8 mouse cellular contexts compared by ENCODE assay signal in the genomic region with DNA sequence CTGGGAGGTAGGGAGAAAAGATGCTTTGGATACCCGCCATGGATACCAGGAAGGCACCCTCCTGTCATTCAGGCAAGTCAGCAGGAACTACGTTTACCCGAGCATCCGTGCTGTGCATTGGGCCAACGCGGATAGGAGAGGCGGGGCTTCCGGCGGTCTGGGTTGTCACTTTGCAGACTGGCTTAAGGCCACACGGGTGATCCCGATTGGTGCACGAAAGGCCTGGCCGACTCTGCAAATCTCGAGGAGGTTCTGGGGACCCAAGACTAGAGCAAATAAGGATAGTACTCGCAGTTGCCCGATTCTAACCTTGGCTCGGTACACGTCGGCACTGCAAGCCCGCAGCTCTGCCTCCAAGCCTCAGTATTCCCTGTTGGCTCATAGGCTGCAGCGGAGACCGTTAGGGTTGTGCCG. TPM values are rescaled to one million over a fixed set of nuclear protein-coding genes. Genes with fewer than 3 reads are reported as not detected.
DNase-seq lines count a peak whose midpoint lies in the region; ATAC-seq and TF ChIP-seq lines count a peak whose summit lies in the region.

TSS of gene Zfp324 (plus strand) at position 161 of the 414 bp plus-strand sequence.

- in situ Hi-C loops in CH12.LX (cut with MboI; ENCODE audit: low pct_ligation_motif_present, low pct_unique_long_range_greater_than_20kb, low sequenced_read_pairs), result no loop called here

- H3K4me2 ChIP-seq in CH12.LX (ENCODE audit: insufficient read depth, low read depth, poor library complexity, severe bottlenecking), result peak within 1 kb of the TSS; percentile 90
- peak within 1 kb of the TSS; percentile 94 for H3K4me2 ChIP-seq in heart, embryonic 13.5 days
- H3K4me2 ChIP-seq in liver, embryonic 12.5 days, result peak within 1 kb of the TSS; percentile 94
- peak within 1 kb of the TSS; percentile 76 for H3K4me2 ChIP-seq in stomach, embryonic 14.5 days (replicated peaks; ENCODE audit: low read depth, low read length)

- no peak for TF ChIP-seq RAD21 in CH12.LX (IDR thresholded peaks at IDR 0.05; ENCODE audit: low read depth, low read length)

- no peaks in the 10 kb centered on the region for H3K27me3 ChIP-seq in CH12.LX (replicated peaks)
- no peaks in the 10 kb centered on the region for H3K27me3 ChIP-seq in heart, embryonic 13.5 days (replicated peaks)
- no peaks in the 10 kb centered on the region for H3K27me3 ChIP-seq in liver, embryonic 12.5 days (replicated peaks)
- H3K27me3 ChIP-seq in stomach, embryonic 14.5 days (ENCODE audit: control insufficient read depth, insufficient read depth, low read length), result no peaks in the 10 kb centered on the region

- no peaks in the 10 kb centered on the region for H3K9me3 ChIP-seq in CH12.LX (replicated peaks; ENCODE audit: low read length)
- H3K9me3 ChIP-seq in heart, embryonic 13.5 days, result no peaks in the 10 kb centered on the region
- H3K9me3 ChIP-seq in liver, embryonic 12.5 days (replicated peaks), result no peaks in the 10 kb centered on the region
- no peaks in the 10 kb centered on the region for H3K9me3 ChIP-seq in stomach, embryonic 14.5 days (ENCODE audit: control insufficient read depth, low read depth, low read length)

- peaks cover 5% of the 10 kb centered on the region; the same call in 1 of the 2 replicates for H3K79me2 ChIP-seq in CH12.LX (replicated peaks; ENCODE audit: control insufficient read depth, extremely low read depth, insufficient read depth, poor library complexity, severe bottlenecking)

- TF ChIP-seq EP300 in CH12.LX (IDR thresholded peaks at IDR 0.05; ENCODE audit: low read length), result no peak

- H3K9ac ChIP-seq in CH12.LX (ENCODE audit: insufficient read depth, low read depth), result peak within 1 kb of the TSS; percentile 94
- H3K9ac ChIP-seq in heart, embryonic 13.5 days, result peak within 1 kb of the TSS; percentile 98
- peak within 1 kb of the TSS; percentile 83 for H3K9ac ChIP-seq in liver, embryonic 12.5 days
- peak within 1 kb of the TSS; percentile 82 for H3K9ac ChIP-seq in stomach, embryonic 14.5 days (replicated peaks; ENCODE audit: low read depth, low read length)

- peak within 1 kb of the TSS; percentile 93 to 97 (median 94) for H3K4me3 ChIP-seq in CH12.LX (replicated peaks in 1 of 3; ENCODE audit: low read depth in 2 of 3, low read length in 2 of 3, poor library complexity in 1 of 3)
- H3K4me3 ChIP-seq in heart, embryonic 13.5 days, result peak within 1 kb of the TSS; percentile 94
- peak within 1 kb of the TSS; percentile 81 for H3K4me3 ChIP-seq in liver, embryonic 12.5 days
- H3K4me3 ChIP-seq in stomach, embryonic 14.5 days (ENCODE audit: low read depth, low read length), result peak within 1 kb of the TSS; percentile 85

- no peak for TF ChIP-seq CTCF in CH12.LX (conservative IDR thresholded peaks at IDR 0.05 in 1 of 2, IDR thresholded peaks at IDR 0.05 in 1 of 2; ENCODE audit: low read depth in 2 of 2, low read length in 2 of 2)

- peak; percentile 79 for TF ChIP-seq POLR2A in CH12.LX (IDR thresholded peaks at IDR 0.05; ENCODE audit: low read depth, low read length)

- peak; percentile 80 for ATAC-seq in heart, embryonic 13.5 days (ENCODE audit: extremely low read depth, insufficient number of reproducible peaks, low FRiP score, low TSS enrichment)
- ATAC-seq in liver, embryonic 12.5 days, result peak; percentile 93
- peak; percentile 93 for ATAC-seq in stomach, embryonic 14.5 days (ENCODE audit: insufficient number of reproducible peaks, insufficient read depth, low FRiP score, low read depth)

- H3K27ac ChIP-seq in CH12.LX (ENCODE audit: insufficient read depth, low read depth), result peak within 1 kb of the TSS; percentile 69
- H3K27ac ChIP-seq in heart, embryonic 13.5 days (replicated peaks), result peak within 1 kb of the TSS; percentile 91
- H3K27ac ChIP-seq in liver, embryonic 12.5 days, result peak within 1 kb of the TSS; percentile 92
- H3K27ac ChIP-seq in stomach, embryonic 14.5 days (ENCODE audit: low read length), result peak within 1 kb of the TSS; percentile 76

- WGBS in heart, embryonic 13.5 days, result under 1% methylated on average over 23 of the region's 23 CpGs
- 1% methylated on average over 23 of the region's 23 CpGs for WGBS in liver, embryonic 12.5 days (ENCODE audit: insufficient replicate concordance)
- under 1% methylated on average over 23 of the region's 23 CpGs for WGBS in stomach, embryonic 14.5 days

- dilution Hi-C loops in CH12.LX (cut with MboI; ENCODE audit: extremely low pct_ligation_motif_present, extremely low pct_unique_long_range_greater_than_20kb, low sequenced_read_pairs), result no loop called here

- DNase-seq in CH12.LX (ENCODE audit: extremely low read depth), result peak; percentile 93
- peak; percentile 77 for DNase-seq in c-Kit-positive CD71-negative TER-119-negative erythroid progenitor cells, embryonic 14.5 days (ENCODE audit: low read depth)
- DNase-seq in fibroblast of lung, adult 2 months (ENCODE audit: low read depth), result peak; percentile 81
- peak; percentile 94 for DNase-seq in kidney, postnatal 10 days
- DNase-seq in naive thymus-derived CD4-positive, alpha-beta T cell, adult 2 months (ENCODE audit: low read depth), result peak; percentile 89

- peaks cover 0 to 35% of the 10 kb centered on the region in 2 experiments; a peak in 2 of 4 replicates for H3K4me1 ChIP-seq in CH12.LX (ENCODE audit: control insufficient read depth in 1 of 2, insufficient read depth in 2 of 2)
- peaks cover 23% of the 10 kb centered on the region for H3K4me1 ChIP-seq in heart, embryonic 13.5 days
- peaks cover 48% of the 10 kb centered on the region for H3K4me1 ChIP-seq in liver, embryonic 12.5 days
- H3K4me1 ChIP-seq in stomach, embryonic 14.5 days (ENCODE audit: control insufficient read depth, insufficient read depth, low read length), result peaks cover 14% of the 10 kb centered on the region; the same call in 1 of the 2 replicates

- peaks cover 17 to 23% of the 10 kb centered on the region in 2 experiments for H3K36me3 ChIP-seq in CH12.LX (replicated peaks in 1 of 2; ENCODE audit: control insufficient read depth in 1 of 2, insufficient read depth in 1 of 2, low read length in 1 of 2)
- peaks cover 23% of the 10 kb centered on the region for H3K36me3 ChIP-seq in heart, embryonic 13.5 days
- peaks cover 21% of the 10 kb centered on the region for H3K36me3 ChIP-seq in liver, embryonic 12.5 days
- peaks cover 12% of the 10 kb centered on the region for H3K36me3 ChIP-seq in stomach, embryonic 14.5 days (ENCODE audit: control insufficient read depth, insufficient read depth, low read length)

TF ChIP-seq in CH12.LX, 34 proteins besides CTCF, POLR2A, EP300 and RAD21:
- peak; percentile 54; the same call in 1 of the 2 replicates for TF ChIP-seq NELFE (IDR thresholded peaks at IDR 0.05; ENCODE audit: low read depth, low read length)
- peak; percentile 84 for TF ChIP-seq ELF1 (IDR thresholded peaks at IDR 0.05; ENCODE audit: low read depth, low read length)
- TF ChIP-seq TBP (conservative IDR thresholded peaks at IDR 0.05; ENCODE audit: low read depth, low read length), result peak; percentile 67; the same call in 1 of the 2 replicates
- 0 out of 2 replicates have a peak, but pooled peaks have one; percentile 45 for TF ChIP-seq TCF12 (IDR thresholded peaks at IDR 0.05; ENCODE audit: low read depth, low read length)
- no peak for TF ChIP-seq BHLHE40 (IDR thresholded peaks at IDR 0.05; ENCODE audit: low read depth, low read length)
- no peak for TF ChIP-seq CHD1 (IDR thresholded peaks at IDR 0.05; ENCODE audit: low read depth, low read length)
- TF ChIP-seq HCFC1 (IDR thresholded peaks at IDR 0.05; ENCODE audit: low read depth, low read length), result peak; percentile 71
- TF ChIP-seq ZC3H11A (IDR thresholded peaks at IDR 0.05; ENCODE audit: low read depth, low read length), result no peak
- no peak for TF ChIP-seq ZKSCAN1 (IDR thresholded peaks at IDR 0.05; ENCODE audit: borderline replicate concordance, low read depth, low read length)
- TF ChIP-seq CHD2 (IDR thresholded peaks at IDR 0.05; ENCODE audit: low read length), result peak; percentile 42; the same call in 1 of the 2 replicates

RNA-seq across cellular contexts. Expression of gene Zfp324, which starts in this region (rescaled TPM):
- total RNA-seq in CH12.LX (2012; rRNA removed) (6.4 and 8.7 TPM in 2 replicates), CH12.LX (2014; rRNA removed) (6.3 and 7.3 TPM in 2 replicates)
- polyA plus RNA-seq in CH12.LX (2012; ENCODE audit: insufficient read length, low read depth), result 3.8 and 4.2 TPM in 2 replicates
- 5.9 and 6.0 TPM in 2 replicates for polyA plus RNA-seq in heart, embryonic 13.5 days (2015; fragmentation: Nextera tagmentation; extraction: Ambion mirVana)
- 4.4 and 5.1 TPM in 2 replicates for polyA plus RNA-seq in liver, embryonic 12.5 days (2016; fragmentation: Nextera tagmentation; extraction: Ambion mirVana)
- polyA plus RNA-seq in stomach, embryonic 14.5 days (2014; fragmentation: Nextera tagmentation; extraction: Ambion mirVana), result 9.4 and 9.7 TPM in 2 replicates

Comparison
In these comparisons a context has a peak if more than half of its experiments do, and no peak if none do; other contexts are left out.
1. Peak in every context shown above with its lines: DNase-seq, ATAC-seq, H3K4me3 ChIP-seq and H3K27ac ChIP-seq.